Comparison of ENCODE assay signal across 10 mouse cellular contexts in genomic region chr2:32692496-32692895, GRCm38 (mm10). TPM values are rescaled to one million over a fixed set of nuclear protein-coding genes. Genes with fewer than 3 reads are reported as not detected.
DNase-seq lines count a peak whose midpoint lies in the region; ATAC-seq lines count a peak whose summit lies in the region.
"Had no signal": no experiment of that assay in that cellular context is flagged by ENCODE, and none has a peak within 500 bp of the region (broad histone marks: within the 10 kb centered on the region; RNA-seq: fewer than 3 reads in every experiment).

No protein-coding gene starts in this region.

- ATAC-seq in erythroblast, adult 5-6 weeks (replicated peaks; ENCODE audit: low FRiP score, poor library complexity, severe bottlenecking): no peak
- no peak for ATAC-seq in kidney, embryonic 16.5 days (ENCODE audit: low FRiP score, low TSS enrichment)
- ATAC-seq in hindbrain, embryonic 16.5 days: no peak
- ATAC-seq in neural tube, embryonic 12.5 days (ENCODE audit: low FRiP score, low read depth): no peak

- H3K9ac ChIP-seq in kidney, embryonic 16.5 days (replicated peaks; ENCODE audit: low read length): 0 out of 2 replicates have a peak overlapping the region, but pooled peaks have one; percentile 90
- peak overlapping the region; percentile 14; the same call in 1 of the 2 replicates for H3K9ac ChIP-seq in hindbrain, embryonic 16.5 days (ENCODE audit: low read depth, low read length)
- no peak overlapping the region for H3K9ac ChIP-seq in neural tube, embryonic 12.5 days

- no peaks in the 10 kb centered on the region for H3K9me3 ChIP-seq in erythroblast, embryonic 14.5 days (ENCODE audit: control insufficient read depth, low read length)
- H3K9me3 ChIP-seq in kidney, embryonic 16.5 days (ENCODE audit: low read length): no peaks in the 10 kb centered on the region
- H3K9me3 ChIP-seq in hindbrain, embryonic 16.5 days (ENCODE audit: control insufficient read depth, low read length): no peaks in the 10 kb centered on the region
- no peaks in the 10 kb centered on the region for H3K9me3 ChIP-seq in neural tube, embryonic 12.5 days

- WGBS in kidney, embryonic 16.5 days: 94% methylated on average over 14 of the region's 14 CpGs
- WGBS in hindbrain, embryonic 16.5 days: 95% methylated on average over 14 of the region's 14 CpGs
- 95% methylated on average over 14 of the region's 14 CpGs for WGBS in neural tube, embryonic 12.5 days

- H3K4me2 ChIP-seq in kidney, embryonic 16.5 days (replicated peaks; ENCODE audit: low read depth, low read length): peak overlapping the region; percentile 83
- H3K4me2 ChIP-seq in hindbrain, embryonic 16.5 days (ENCODE audit: low read length): peak overlapping the region; percentile 80
- H3K4me2 ChIP-seq in neural tube, embryonic 12.5 days (replicated peaks): peak overlapping the region; percentile 88; the same call in 1 of the 2 replicates

- peaks cover 39% of the 10 kb centered on the region for H3K4me1 ChIP-seq in erythroblast, embryonic 14.5 days (ENCODE audit: control insufficient read depth)
- peaks cover 15% of the 10 kb centered on the region for H3K4me1 ChIP-seq in kidney, embryonic 16.5 days (ENCODE audit: insufficient read depth, low read length)
- peaks cover 10% of the 10 kb centered on the region for H3K4me1 ChIP-seq in hindbrain, embryonic 16.5 days (ENCODE audit: control insufficient read depth, insufficient read depth, low read depth, low read length)
- peaks cover 8% of the 10 kb centered on the region for H3K4me1 ChIP-seq in neural tube, embryonic 12.5 days

- H3K4me3 ChIP-seq in erythroblast, embryonic 14.5 days (replicated peaks): peak overlapping the region; percentile 73
- H3K4me3 ChIP-seq in kidney, embryonic 16.5 days (ENCODE audit: low read length): peak overlapping the region; percentile 83; the same call in 1 of the 2 replicates
- no peak overlapping the region for H3K4me3 ChIP-seq in hindbrain, embryonic 16.5 days (ENCODE audit: low read length)
- H3K4me3 ChIP-seq in neural tube, embryonic 12.5 days: no peak overlapping the region

- no peak for DNase-seq in kidney, adult 9 months
- no peak for DNase-seq in embryo, embryonic 11 days
- DNase-seq in kidney, postnatal 10 days: no peak
- DNase-seq: gastrocnemius, postnatal 10 days; layer of hippocampus, adult 9-11 months had no signal

- peaks cover 24% of the 10 kb centered on the region for H3K36me3 ChIP-seq in erythroblast, embryonic 14.5 days (ENCODE audit: control insufficient read depth)
- H3K36me3 ChIP-seq in kidney, embryonic 16.5 days (ENCODE audit: insufficient read depth, low read length): 0 out of 2 replicates have a peak, but pooled peaks cover 10% of the 10 kb centered on the region
- H3K36me3 ChIP-seq in hindbrain, embryonic 16.5 days (ENCODE audit: control insufficient read depth, insufficient read depth, low read length): peaks cover 4% of the 10 kb centered on the region; the same call in 1 of the 2 replicates
- peaks cover under 1% of the 10 kb centered on the region; the same call in 1 of the 2 replicates for H3K36me3 ChIP-seq in neural tube, embryonic 12.5 days

- H3K27me3 ChIP-seq in erythroblast, embryonic 14.5 days (ENCODE audit: control insufficient read depth): no peaks in the 10 kb centered on the region
- H3K27me3 ChIP-seq in kidney, embryonic 16.5 days (ENCODE audit: insufficient read depth, low read length): no peaks in the 10 kb centered on the region
- H3K27me3 ChIP-seq in hindbrain, embryonic 16.5 days (replicated peaks; ENCODE audit: control insufficient read depth, insufficient read depth, low read length): no peaks in the 10 kb centered on the region
- H3K27me3 ChIP-seq in neural tube, embryonic 12.5 days (replicated peaks): no peaks in the 10 kb centered on the region

- H3K27ac ChIP-seq in kidney, embryonic 16.5 days (ENCODE audit: low read length): no peak overlapping the region
- H3K27ac ChIP-seq in hindbrain, embryonic 16.5 days (ENCODE audit: low read depth, low read length): no peak overlapping the region
- no peak overlapping the region for H3K27ac ChIP-seq in neural tube, embryonic 12.5 days

RNA-seq across cellular contexts. Expression of gene Fpgs, which starts 11.4 kb away (rescaled TPM):
- 1.0 and 1.2 TPM in 2 replicates for polyA plus RNA-seq in erythroblast, embryonic 14.5 days (2012)
- total RNA-seq in erythroblast, adult 5-6 weeks (2015; ENCODE audit: low replicate concordance): 1.3 and 4.0 TPM in 2 replicates
- 2.1 and 6.6 TPM in 2 replicates for total RNA-seq in erythroblast, adult 5-6 weeks (2017; ENCODE audit: low replicate concordance)
- polyA plus RNA-seq in kidney, embryonic 16.5 days (2015; fragmentation: Nextera tagmentation; extraction: Ambion mirVana): 42.3 and 45.1 TPM in 2 replicates
- polyA plus RNA-seq in hindbrain, embryonic 16.5 days (2015; fragmentation: Nextera tagmentation; extraction: Ambion mirVana): 20.2 and 20.9 TPM in 2 replicates
- polyA plus RNA-seq in neural tube, embryonic 12.5 days (2016; fragmentation: Nextera tagmentation; extraction: Ambion mirVana): 16.4 and 17.3 TPM in 2 replicates

RNA-seq across cellular contexts. Expression of gene Cdk9, which starts 20.4 kb away (rescaled TPM):
- polyA plus RNA-seq in erythroblast, embryonic 14.5 days (2012): 6.1 and 10.2 TPM in 2 replicates
- total RNA-seq in erythroblast, adult 5-6 weeks (2015; ENCODE audit: low replicate concordance): 15.0 and 25.9 TPM in 2 replicates
- 18.1 and 19.5 TPM in 2 replicates for total RNA-seq in erythroblast, adult 5-6 weeks (2017; ENCODE audit: low replicate concordance)
- 113 and 115 TPM in 2 replicates for polyA plus RNA-seq in kidney, embryonic 16.5 days (2015; fragmentation: Nextera tagmentation; extraction: Ambion mirVana)
- polyA plus RNA-seq in hindbrain, embryonic 16.5 days (2015; fragmentation: Nextera tagmentation; extraction: Ambion mirVana): 63.6 and 69.4 TPM in 2 replicates
- 97.8 and 103 TPM in 2 replicates for polyA plus RNA-seq in neural tube, embryonic 12.5 days (2016; fragmentation: Nextera tagmentation; extraction: Ambion mirVana)

RNA-seq across cellular contexts. Expression of gene Sh2d3c, which starts 28.4 kb away (rescaled TPM):
- polyA plus RNA-seq in erythroblast, embryonic 14.5 days (2012): 0.04 and 0.06 TPM in 2 replicates
- 15.4 and 23.2 TPM in 2 replicates for total RNA-seq in erythroblast, adult 5-6 weeks (2015; ENCODE audit: low replicate concordance)
- 5.2 and 6.4 TPM in 2 replicates for total RNA-seq in erythroblast, adult 5-6 weeks (2017; ENCODE audit: low replicate concordance)
- 41.5 and 44.2 TPM in 2 replicates for polyA plus RNA-seq in kidney, embryonic 16.5 days (2015; fragmentation: Nextera tagmentation; extraction: Ambion mirVana)
- 58.5 and 58.6 TPM in 2 replicates for polyA plus RNA-seq in hindbrain, embryonic 16.5 days (2015; fragmentation: Nextera tagmentation; extraction: Ambion mirVana)
- polyA plus RNA-seq in neural tube, embryonic 12.5 days (2016; fragmentation: Nextera tagmentation; extraction: Ambion mirVana): 41.8 and 45.1 TPM in 2 replicates

RNA-seq across cellular contexts. Expression of gene Eng, which starts 46.1 kb away (rescaled TPM):
- 0.60 and 0.69 TPM in 2 replicates for polyA plus RNA-seq in erythroblast, embryonic 14.5 days (2012)
- 4.0 and 6.7 TPM in 2 replicates for total RNA-seq in erythroblast, adult 5-6 weeks (2015; ENCODE audit: low replicate concordance)
- total RNA-seq in erythroblast, adult 5-6 weeks (2017; ENCODE audit: low replicate concordance): 1.5 and 3.2 TPM in 2 replicates
- polyA plus RNA-seq in kidney, embryonic 16.5 days (2015; fragmentation: Nextera tagmentation; extraction: Ambion mirVana): 93.6 and 98.7 TPM in 2 replicates
- 34.2 and 39.5 TPM in 2 replicates for polyA plus RNA-seq in hindbrain, embryonic 16.5 days (2015; fragmentation: Nextera tagmentation; extraction: Ambion mirVana)
- polyA plus RNA-seq in neural tube, embryonic 12.5 days (2016; fragmentation: Nextera tagmentation; extraction: Ambion mirVana): 28.8 and 33.0 TPM in 2 replicates

RNA-seq across cellular contexts. Expression of gene 6330409D20Rik, which starts 48.3 kb away (rescaled TPM):
- polyA plus RNA-seq in erythroblast, embryonic 14.5 days (2012): not detected in 2 replicates
- total RNA-seq in erythroblast, adult 5-6 weeks (2015; ENCODE audit: low replicate concordance): not detected in 2 replicates
- not detected in 2 replicates for total RNA-seq in erythroblast, adult 5-6 weeks (2017; ENCODE audit: low replicate concordance)
- polyA plus RNA-seq in kidney, embryonic 16.5 days (2015; fragmentation: Nextera tagmentation; extraction: Ambion mirVana): 0.16 TPM in 1 of 2 replicates, not detected in the other
- 2.6 and 3.4 TPM in 2 replicates for polyA plus RNA-seq in hindbrain, embryonic 16.5 days (2015; fragmentation: Nextera tagmentation; extraction: Ambion mirVana)
- 2.1 and 3.1 TPM in 2 replicates for polyA plus RNA-seq in neural tube, embryonic 12.5 days (2016; fragmentation: Nextera tagmentation; extraction: Ambion mirVana)
- total RNA-seq: gastrocnemius, postnatal 10 days had no signal

Comparison
In these comparisons a context has a peak if more than half of its experiments do, and no peak if none do; other contexts are left out.
1. H3K4me3 ChIP-seq: peak in erythroblast, embryonic 14.5 days (single experiment) and kidney, embryonic 16.5 days (single experiment); none in hindbrain, embryonic 16.5 days (single experiment) and neural tube, embryonic 12.5 days (single experiment).
2. RNA of gene Sh2d3c, which starts 28.4 kb away (polyA plus RNA-seq): 58.5 to 58.6 TPM in hindbrain, embryonic 16.5 days, 41.8 to 45.1 TPM in neural tube, embryonic 12.5 days and 41.5 to 44.2 TPM in kidney, embryonic 16.5 days; 0.04 to 0.06 TPM in erythroblast, embryonic 14.5 days; every median in the first group is over 10 times any median in the second.
3. Peak in every context shown above with its lines, with median percentiles within 50 percentile points of each other: H3K4me2 ChIP-seq.